Mouse (Mus musculus) embryonic facial prominence, embryonic 12.5 days (tissue): ENCODE measurements around the gene Gmds. TPM values are rescaled to one million over a fixed set of nuclear protein-coding genes. Genes with fewer than 3 reads are reported as not detected.

Source experiments
- ATAC-seq: fragments of 200-750 bp; cut with Nextera tagmentation; 2 replicates; pipeline ENCODE4 v1.8.0; 2017; ENCODE audit not compliant: insufficient number of reproducible peaks, insufficient read depth, low FRiP score, low TSS enrichment
- H3K27ac ChIP-seq: fragments of 300-500 bp; sonication (generic); 2 replicates; pipeline ENCODE4 v1.5.1; 2016; ENCODE audit warnings: mild to moderate bottlenecking
- H3K27me3 ChIP-seq: fragments of 300-500 bp; sonication (generic); 2 replicates; pipeline ENCODE4 v1.6.1; 2016; ENCODE audit warnings: mild to moderate bottlenecking, moderate library complexity
- H3K36me3 ChIP-seq: fragments of 300-500 bp; sonication (generic); 2 replicates; pipeline ENCODE4 v1.6.1; 2016; ENCODE audit warnings: mild to moderate bottlenecking
- H3K4me1 ChIP-seq: fragments of 300-500 bp; sonication (generic); 2 replicates; pipeline ENCODE4 v1.6.1; 2016
- H3K4me2 ChIP-seq: fragments of 300-500 bp; sonication (generic); replicated peaks from 2 replicates; pipeline ENCODE4 v1.6.1; 2016; ENCODE audit warnings: mild to moderate bottlenecking, moderate library complexity
- H3K4me3 ChIP-seq: fragments of 300-500 bp; sonication (generic); 2 replicates; pipeline ENCODE4 v1.5.1; 2016; ENCODE audit warnings: mild to moderate bottlenecking
- H3K9ac ChIP-seq: fragments of 300-500 bp; sonication (generic); 2 replicates; pipeline ENCODE4 v1.6.1; 2016; ENCODE audit warnings: mild to moderate bottlenecking, moderate library complexity
- H3K9me3 ChIP-seq: fragments of 300-500 bp; sonication (generic); 2 replicates; pipeline ENCODE4 v1.6.1; 2016; ENCODE audit warnings: mild to moderate bottlenecking, moderate library complexity
- WGBS: fragments of 180-500 bp; shearing (Covaris S2); methylation state at CpG from one replicate; pipeline ENCODE4 v1.1.7; 2016; 5-methylcytosine and 5-hydroxymethylcytosine counted together
- polyA plus RNA-seq: library from polyadenylated mRNA; unstranded; fragments of >200 nt; fragmentation: Nextera tagmentation; extraction: Ambion mirVana; gene quantifications from 2 replicates; pipeline ENCODE4 v1.2.1, GENCODE M21; 2016

Gmds gene
- polyA plus RNA-seq, 1 experiment from 2014 or later: 47.4 TPM

GRCm38 (mm10) chr13:31812701-31813100, 525.8 kb downstream of the Gmds start:
- no peak for ATAC-seq
- peak overlapping the region; percentile 23 for H3K4me3 ChIP-seq
- H3K4me1 ChIP-seq: peaks cover 43% of the 10 kb centered on the region
- 54% methylated on average over 2 of the region's 2 CpGs for WGBS
- H3K27me3 ChIP-seq: peaks cover 74% of the 10 kb centered on the region
- H3K4me2 ChIP-seq: peak overlapping the region; percentile 63
- 0 out of 2 replicates have a peak overlapping the region, but pooled peaks have one; percentile 33 for H3K9ac ChIP-seq
- H3K27ac ChIP-seq: peak overlapping the region; percentile 65; the same call in 1 of the 2 replicates
- no peaks in the 10 kb centered on the region for H3K9me3 ChIP-seq
- H3K36me3 ChIP-seq: no peaks in the 10 kb centered on the region

- peaks cover 45% of the 10 kb centered on the region for H3K4me1 ChIP-seq
- peak overlapping the region; percentile 81 for H3K9ac ChIP-seq
- peak overlapping the region; percentile 51 for H3K4me3 ChIP-seq
- H3K36me3 ChIP-seq: no peaks in the 10 kb centered on the region
- peak overlapping the region; percentile 85 for H3K27ac ChIP-seq
- no peaks in the 10 kb centered on the region for H3K9me3 ChIP-seq
- peaks cover 69% of the 10 kb centered on the region for H3K27me3 ChIP-seq
- ATAC-seq: no peak
- 4% methylated on average over 44 of the region's 44 CpGs for WGBS
- H3K4me2 ChIP-seq: peak overlapping the region; percentile 63
These were observed 527.0 kb downstream of the Gmds start for GRCm38 (mm10) chr13:31811542-31812021.

- Histone ChIP-seq H3K4me1 (peaks cover 38% of the 10 kb centered on the region), H3K9me3 (no peaks in the 10 kb centered on the region), H3K9ac (peak overlapping the region; percentile 81), H3K4me2 (peak overlapping the region; percentile 63), H3K4me3 (peak overlapping the region; percentile 51), H3K27ac (peak overlapping the region; percentile 85), H3K27me3 (peaks cover 66% of the 10 kb centered on the region), H3K36me3 (no peaks in the 10 kb centered on the region)
- 0 out of 2 replicates have a peak, but pooled peaks have one; percentile 19 for ATAC-seq
- WGBS: under 1% methylated on average over 64 of the region's 65 CpGs
These were observed 527.6 kb downstream of the Gmds start for GRCm38 (mm10) chr13:31810693-31811541.

- no peaks in the 10 kb centered on the region for H3K36me3 ChIP-seq
- no peak for ATAC-seq
- H3K4me3 ChIP-seq: peak overlapping the region; percentile 51
- no peaks in the 10 kb centered on the region for H3K9me3 ChIP-seq
- H3K27me3 ChIP-seq: peaks cover 66% of the 10 kb centered on the region
- 1% methylated on average over 9 of the region's 9 CpGs for WGBS
- peaks cover 32% of the 10 kb centered on the region for H3K4me1 ChIP-seq
- H3K4me2 ChIP-seq: peak overlapping the region; percentile 63
- peak overlapping the region; percentile 81 for H3K9ac ChIP-seq
- H3K27ac ChIP-seq: peak overlapping the region; percentile 85
These were observed 528.2 kb downstream of the Gmds start for GRCm38 (mm10) chr13:31810375-31810692.

- no peak for ATAC-seq
- Histone ChIP-seq H3K27ac (peak overlapping the region; percentile 54; the same call in 1 of the 2 replicates), H3K36me3 (no peaks in the 10 kb centered on the region), H3K4me1 (peaks cover 28% of the 10 kb centered on the region), H3K9me3 (no peaks in the 10 kb centered on the region), H3K4me2 (peak overlapping the region; percentile 39), H3K4me3 (peak overlapping the region; percentile 40), H3K9ac (peak overlapping the region; percentile 53), H3K27me3 (peaks cover 67% of the 10 kb centered on the region)
- 8% methylated on average over 6 of the region's 6 CpGs for WGBS
These were observed 528.8 kb downstream of the Gmds start for GRCm38 (mm10) chr13:31809701-31810100.

GRCm38 (mm10) chr13:31808804-31809420, 529.6 kb downstream of the Gmds start:
- Histone ChIP-seq H3K9me3 (no peaks in the 10 kb centered on the region), H3K9ac (peak overlapping the region; percentile 95), H3K4me2 (peak overlapping the region; percentile 87), H3K27ac (peak overlapping the region; percentile 98), H3K4me3 (peak overlapping the region; percentile 68), H3K4me1 (peaks cover 23% of the 10 kb centered on the region), H3K27me3 (peaks cover 62% of the 10 kb centered on the region), H3K36me3 (no peaks in the 10 kb centered on the region)
- ATAC-seq: no peak
- 3% methylated on average over 16 of the region's 16 CpGs for WGBS

GRCm38 (mm10) chr13:31808116-31808803, 530.3 kb downstream of the Gmds start:
- Histone ChIP-seq H3K4me2 (peak overlapping the region; percentile 87), H3K4me3 (peak overlapping the region; percentile 68), H3K27ac (peak overlapping the region; percentile 98), H3K36me3 (no peaks in the 10 kb centered on the region), H3K27me3 (peaks cover 61% of the 10 kb centered on the region), H3K4me1 (peaks cover 17% of the 10 kb centered on the region), H3K9ac (peak overlapping the region; percentile 95), H3K9me3 (no peaks in the 10 kb centered on the region)
- WGBS: 1% methylated on average over 73 of the region's 73 CpGs
- ATAC-seq: no peak

GRCm38 (mm10) chr13:31807736-31808115, 530.8 kb downstream of the Gmds start:
- Histone ChIP-seq H3K36me3 (no peaks in the 10 kb centered on the region), H3K9me3 (no peaks in the 10 kb centered on the region), H3K4me2 (peak overlapping the region; percentile 87), H3K9ac (peak overlapping the region; percentile 95), H3K4me3 (peak overlapping the region; percentile 68), H3K4me1 (peaks cover 12% of the 10 kb centered on the region), H3K27me3 (peaks cover 60% of the 10 kb centered on the region), H3K27ac (peak overlapping the region; percentile 98)
- WGBS: 0% methylated on average over 47 of the region's 47 CpGs
- no peak for ATAC-seq

- peak overlapping the region; percentile 68 for H3K4me3 ChIP-seq
- no peaks in the 10 kb centered on the region for H3K9me3 ChIP-seq
- H3K4me1 ChIP-seq: peaks cover 12% of the 10 kb centered on the region
- under 1% methylated on average over 87 of the region's 101 CpGs for WGBS
- H3K4me2 ChIP-seq: peak overlapping the region; percentile 87
- peaks cover 61% of the 10 kb centered on the region for H3K27me3 ChIP-seq
- ATAC-seq: peak; percentile 22; the same call in 1 of the 2 replicates
- H3K36me3 ChIP-seq: no peaks in the 10 kb centered on the region
- H3K9ac ChIP-seq: peak overlapping the region; percentile 95
- H3K27ac ChIP-seq: peak overlapping the region; percentile 98
These were observed 531.4 kb downstream of the Gmds start for GRCm38 (mm10) chr13:31806890-31807735.

GRCm38 (mm10) chr13:31806428-31806832, 532.1 kb downstream of the Gmds start, which contains the start of gene Foxc1:
TSS of gene Foxc1 (plus strand) at chr13:31806633.
- peak; percentile 83 for ATAC-seq
- no peaks in the 10 kb centered on the region for H3K9me3 ChIP-seq
- WGBS: under 1% methylated on average over 38 of the region's 40 CpGs
- H3K4me3 ChIP-seq: peak within 1 kb of the TSS; percentile 68
- H3K4me1 ChIP-seq: peaks cover 16% of the 10 kb centered on the region
- peaks cover 61% of the 10 kb centered on the region for H3K27me3 ChIP-seq
- H3K27ac ChIP-seq: peak within 1 kb of the TSS; percentile 98
- H3K9ac ChIP-seq: peak within 1 kb of the TSS; percentile 95
- no peaks in the 10 kb centered on the region for H3K36me3 ChIP-seq
- peak within 1 kb of the TSS; percentile 87 for H3K4me2 ChIP-seq
